In genomic region chr8:124489786-124490185, GRCm38 (mm10) we compare ENCODE assay signal across 18 mouse cellular contexts. TPM values are rescaled to one million over a fixed set of nuclear protein-coding genes. Genes with fewer than 3 reads are reported as not detected.
A peak's percentile ranks its signal among the peaks of the same experiment; 100 is the strongest.
DNase-seq lines count a peak whose midpoint lies in the region; ATAC-seq and TF ChIP-seq lines count a peak whose summit lies in the region.
"Had no signal": no experiment of that assay in that cellular context is flagged by ENCODE, and none has a peak within 500 bp of the region (broad histone marks: within the 10 kb centered on the region; RNA-seq: fewer than 3 reads in every experiment).

No protein-coding gene starts in this region.

- no peak for TF ChIP-seq POLR2A in liver, adult 2 months (IDR thresholded peaks at IDR 0.05; ENCODE audit: extremely low read depth, insufficient read depth, low read length)
- no peak for TF ChIP-seq POLR2A in MEL (IDR thresholded peaks at IDR 0.05; ENCODE audit: control insufficient read depth in 1 of 2, insufficient read depth in 1 of 2, low read depth in 1 of 2, low read length in 2 of 2, poor library complexity in 1 of 2)
- TF ChIP-seq POLR2A in small intestine, adult 2 months (IDR thresholded peaks at IDR 0.05; ENCODE audit: low read depth, low read length) = no peak

- H3K79me2 ChIP-seq in liver, adult 2 months (ENCODE audit: control insufficient read depth, insufficient read depth, low read length) = no peaks in the 10 kb centered on the region
- no peaks in the 10 kb centered on the region for H3K79me2 ChIP-seq in MEL (ENCODE audit: control insufficient read depth, insufficient read depth, low read length, poor library complexity)

- WGBS in liver, adult 2 months = 89% methylated on average over 6 of the region's 6 CpGs
- 71% methylated on average over 6 of the region's 6 CpGs for WGBS in liver, embryonic 12.5 days (ENCODE audit: insufficient replicate concordance)
- WGBS in small intestine, adult 2 months = 87% methylated on average over 6 of the region's 6 CpGs

- TF ChIP-seq CTCF in gastrocnemius, adult 2 months (IDR thresholded peaks at IDR 0.05) = peak; percentile 20; the same call in 1 of the 2 replicates
- TF ChIP-seq CTCF in liver, adult 2 months (IDR thresholded peaks at IDR 0.05; ENCODE audit: low read depth, low read length) = peak; percentile 42
- peak; percentile 15 to 44 (median 22); a peak in 4 of 6 replicates for TF ChIP-seq CTCF in MEL (IDR thresholded peaks at IDR 0.05 in 2 of 3, conservative IDR thresholded peaks at IDR 0.05 in 1 of 3; ENCODE audit: control insufficient read depth in 1 of 3, insufficient read depth in 1 of 3, low read depth in 2 of 3, low read length in 3 of 3, poor library complexity in 1 of 3, severe bottlenecking in 1 of 3)
- TF ChIP-seq CTCF in small intestine, adult 2 months (IDR thresholded peaks at IDR 0.05; ENCODE audit: extremely low read depth, insufficient read length, insufficient replicate concordance, low read depth, low read length) = peak; percentile 20; the same call in 1 of the 2 replicates

- no peak for DNase-seq in gastrocnemius, adult 2 months
- DNase-seq in gastrocnemius, adult 8-10 months (ENCODE audit: low spot score in 2 of 2) = no peak
- DNase-seq in liver, adult 2 months (ENCODE audit: extremely low read depth, low read depth, low spot score) = no peak
- no peak for DNase-seq in MEL (ENCODE audit: low read depth, low spot score)
- no peak for DNase-seq in right cerebral cortex, postnatal 14 days
- no peak for DNase-seq in layer of hippocampus, adult 11-12 months (ENCODE audit: low spot score)
- DNase-seq: adrenal gland, postnatal 10 days; cerebellum, postnatal 10 days; gastrocnemius, postnatal 14 days; lung, adult 18-20 months; thymus, adult 2 months had no signal

- no peak for TF ChIP-seq EP300 in MEL (IDR thresholded peaks at IDR 0.05; ENCODE audit: low read depth in 1 of 2, low read length in 2 of 2)

- H3K27me3 ChIP-seq in liver, adult 2 months (ENCODE audit: control insufficient read depth, insufficient read depth, low read length) = no peaks in the 10 kb centered on the region
- no peaks in the 10 kb centered on the region; the same call in 1 of the 2 replicates for H3K27me3 ChIP-seq in liver, embryonic 12.5 days (replicated peaks)
- H3K27me3 ChIP-seq in MEL (ENCODE audit: control insufficient read depth in 1 of 2, insufficient read depth in 2 of 2, low read length in 2 of 2) = no peaks in the 10 kb centered on the region; a peak in 1 of 4 replicates
- H3K27me3 ChIP-seq in small intestine, adult 2 months (ENCODE audit: control insufficient read depth, insufficient read depth, low read length) = no peaks in the 10 kb centered on the region
- H3K27me3 ChIP-seq: forebrain, embryonic 15.5 days; midbrain, embryonic 12.5 days had no signal

- no peak overlapping the region for H3K9ac ChIP-seq in liver, adult 2 months (ENCODE audit: low read depth, low read length)
- no peak overlapping the region for H3K9ac ChIP-seq in liver, embryonic 12.5 days
- H3K9ac ChIP-seq in MEL (ENCODE audit: control insufficient read depth, low read depth, low read length, poor library complexity, severe bottlenecking) = no peak overlapping the region
- H3K9ac ChIP-seq: forebrain, embryonic 15.5 days; midbrain, embryonic 12.5 days had no signal

- no peak; the same call in none of the 2 replicates for TF ChIP-seq RAD21 in MEL (IDR thresholded peaks at IDR 0.05; ENCODE audit: low read depth, low read length)

- H3K36me3 ChIP-seq in liver, adult 2 months (ENCODE audit: control insufficient read depth, insufficient read depth, low read length) = no peaks in the 10 kb centered on the region
- no peaks in the 10 kb centered on the region for H3K36me3 ChIP-seq in liver, embryonic 12.5 days
- no peaks in the 10 kb centered on the region for H3K36me3 ChIP-seq in MEL (ENCODE audit: control insufficient read depth in 1 of 2, insufficient read depth in 2 of 2, low read length in 2 of 2)
- no peaks in the 10 kb centered on the region for H3K36me3 ChIP-seq in small intestine, adult 2 months (ENCODE audit: control insufficient read depth, insufficient read depth, low read length)
- H3K36me3 ChIP-seq: forebrain, embryonic 15.5 days; heart, embryonic 10.5 days; limb, embryonic 10.5 days; midbrain, embryonic 12.5 days had no signal

- no peaks in the 10 kb centered on the region for H3K4me1 ChIP-seq in liver, adult 2 months (ENCODE audit: control insufficient read depth, insufficient read depth, low read length)
- H3K4me1 ChIP-seq in liver, embryonic 12.5 days = no peaks in the 10 kb centered on the region
- no peaks in the 10 kb centered on the region for H3K4me1 ChIP-seq in MEL (ENCODE audit: control insufficient read depth in 1 of 2, insufficient read depth in 2 of 2, low read length in 2 of 2)
- H3K4me1 ChIP-seq in small intestine, adult 2 months (ENCODE audit: control insufficient read depth, insufficient read depth, insufficient read length, low read length) = no peaks in the 10 kb centered on the region
- H3K4me1 ChIP-seq: forebrain, embryonic 15.5 days; heart, embryonic 10.5 days; midbrain, embryonic 12.5 days had no signal

- H3K9me3 ChIP-seq in liver, embryonic 12.5 days (replicated peaks) = no peaks in the 10 kb centered on the region
- H3K9me3 ChIP-seq in MEL (replicated peaks; ENCODE audit: insufficient read depth, low read length) = no peaks in the 10 kb centered on the region
- H3K9me3 ChIP-seq: forebrain, embryonic 15.5 days; heart, embryonic 10.5 days; limb, embryonic 10.5 days had no signal

- H3K4me3 ChIP-seq in gastrocnemius, adult 2 months = no peak overlapping the region
- H3K4me3 ChIP-seq in liver, adult 2 months (ENCODE audit: insufficient read depth, low read depth, low read length) = no peak overlapping the region
- H3K4me3 ChIP-seq in liver, embryonic 12.5 days = no peak overlapping the region
- H3K4me3 ChIP-seq in MEL (ENCODE audit: control insufficient read depth in 1 of 2, insufficient read depth in 1 of 2, low read depth in 2 of 2, low read length in 2 of 2) = no peak overlapping the region
- H3K4me3 ChIP-seq in small intestine, adult 2 months (ENCODE audit: low read depth, low read length) = no peak overlapping the region
- H3K4me3 ChIP-seq: forebrain, embryonic 15.5 days; heart, embryonic 10.5 days; limb, embryonic 10.5 days; midbrain, embryonic 12.5 days had no signal

- H3K4me2 ChIP-seq in liver, embryonic 12.5 days = no peak overlapping the region
- H3K4me2 ChIP-seq: forebrain, embryonic 15.5 days; midbrain, embryonic 12.5 days had no signal

- H3K27ac ChIP-seq in gastrocnemius, adult 2 months = no peak overlapping the region
- no peak overlapping the region for H3K27ac ChIP-seq in liver, adult 2 months (replicated peaks; ENCODE audit: insufficient read depth, low read depth, low read length)
- H3K27ac ChIP-seq in liver, embryonic 12.5 days = no peak overlapping the region
- no peak overlapping the region for H3K27ac ChIP-seq in MEL (ENCODE audit: control insufficient read depth, low read depth, low read length)
- no peak overlapping the region for H3K27ac ChIP-seq in small intestine, adult 2 months (ENCODE audit: insufficient read depth, low read depth, low read length)
- H3K27ac ChIP-seq: forebrain, embryonic 15.5 days; heart, embryonic 10.5 days; limb, embryonic 10.5 days; macrophage; midbrain, embryonic 12.5 days had no signal

- ATAC-seq in liver, embryonic 12.5 days = no peak
- ATAC-seq: forebrain, embryonic 15.5 days had no signal

- intact Hi-C loops in gastrocnemius, adult 2 months (cut with DNase I) = no loop called here

TF ChIP-seq in MEL, 35 proteins besides CTCF, POLR2A, EP300 and RAD21:
- TF ChIP-seq E2F4 (IDR thresholded peaks at IDR 0.05; ENCODE audit: borderline replicate concordance, low read depth, low read length) (no peak), HCFC1 (IDR thresholded peaks at IDR 0.05; ENCODE audit: low read depth, low read length) (no peak), ZMIZ1 (IDR thresholded peaks at IDR 0.05; ENCODE audit: low read depth, low read length) (no peak), RCOR1 (IDR thresholded peaks at IDR 0.05; ENCODE audit: low read depth, low read length) (no peak), JUND (IDR thresholded peaks at IDR 0.05; ENCODE audit: low read depth, low read length) (no peak), CHD2 (IDR thresholded peaks at IDR 0.05; ENCODE audit: low read length) (no peak), ETS1 (IDR thresholded peaks at IDR 0.05; ENCODE audit: low read depth, low read length) (no peak), ZNF384 (IDR thresholded peaks at IDR 0.05; ENCODE audit: low read depth, low read length) (no peak), MYB (IDR thresholded peaks at IDR 0.05; ENCODE audit: low read depth, low read length) (no peak), UBTF (IDR thresholded peaks at IDR 0.05; ENCODE audit: borderline replicate concordance, insufficient read depth, low read depth, low read length) (no peak), TAL1 (IDR thresholded peaks at IDR 0.05; ENCODE audit: low read length) (no peak), NRF1 (IDR thresholded peaks at IDR 0.05; ENCODE audit: insufficient read depth, low read depth, low read length, poor library complexity, severe bottlenecking) (no peak), ELF1 (IDR thresholded peaks at IDR 0.05; ENCODE audit: low read depth, low read length) (no peak), USF1 (IDR thresholded peaks at IDR 0.05; ENCODE audit: low read depth, low read length) (no peak), ZC3H11A (IDR thresholded peaks at IDR 0.05; ENCODE audit: low read depth, low read length) (no peak), POLR2AphosphoS2 (IDR thresholded peaks at IDR 0.05; ENCODE audit: low read length) (no peak)
TF ChIP-seq in MEL: peak in this region for 0.

RNA-seq across cellular contexts. Expression of gene Cog2, which starts 30.8 kb away (rescaled TPM):
- total RNA-seq in gastrocnemius, adult 2 months (2021) = 10 to 100 TPM; 17.1 to 17.7 TPM
- total RNA-seq in gastrocnemius, adult 8-10 months (2022) = 10 to 100 TPM; 16.1 to 28.7 (median 18.5) TPM
- total RNA-seq in liver, adult 2 months (2014; rRNA removed) = 16.6 and 17.9 TPM in 2 replicates
- polyA plus RNA-seq in liver, adult 2 months (2012; rRNA removed) = 11.9 and 12.6 TPM in 2 replicates
- polyA plus RNA-seq in liver, embryonic 12.5 days (2016; fragmentation: Nextera tagmentation; extraction: Ambion mirVana) = 23.8 and 25.2 TPM in 2 replicates
- 27.8 and 37.5 TPM in 2 replicates for total RNA-seq in MEL (2012; rRNA removed)
- 10 to 100 TPM in 1 of 2 experiments, not detected in 1; 32.6 TPM for polyA plus RNA-seq in MEL (2012; ENCODE audit: insufficient read depth in 1 of 2, insufficient read length in 2 of 2, low read depth in 1 of 2, low replicate concordance in 2 of 2, missing spikeins in 1 of 2)
- 8.3 and 14.7 TPM in 2 replicates for polyA plus RNA-seq in small intestine, adult 2 months (2012; rRNA removed)

RNA-seq across cellular contexts. Expression of gene Pgbd5, which starts 50.3 kb away (rescaled TPM):
- total RNA-seq in gastrocnemius, adult 2 months (2021) = under 1 TPM; 0.15 to 0.50 TPM
- total RNA-seq in gastrocnemius, adult 8-10 months (2022) = under 1 TPM; 0.27 to 0.83 (median 0.40) TPM
- 0.07 TPM in 1 of 2 replicates, not detected in the other for total RNA-seq in liver, adult 2 months (2014; rRNA removed)
- not detected in 2 replicates for polyA plus RNA-seq in liver, adult 2 months (2012; rRNA removed)
- 0.24 and 0.37 TPM in 2 replicates for polyA plus RNA-seq in liver, embryonic 12.5 days (2016; fragmentation: Nextera tagmentation; extraction: Ambion mirVana)
- not detected in 2 replicates for total RNA-seq in MEL (2012; rRNA removed)
- not detected for polyA plus RNA-seq in MEL (2012; ENCODE audit: insufficient read depth in 1 of 2, insufficient read length in 2 of 2, low read depth in 1 of 2, low replicate concordance in 2 of 2, missing spikeins in 1 of 2)
- polyA plus RNA-seq in small intestine, adult 2 months (2012; rRNA removed) = 2.3 and 2.8 TPM in 2 replicates
